Mouse (Mus musculus) kidney, adult 2 months (tissue): Measurements from ENCODE around the gene Sult2b1. TPM values are rescaled to one million over a fixed set of nuclear protein-coding genes. Genes with fewer than 3 reads are reported as not detected.

ENCODE experiments used
- DNase-seq: peaks from one replicate; pipeline ENCODE4 v3.0.0; 2021
- H3K27ac ChIP-seq: fragments of 200-500 bp; 2 replicates; pipeline ENCODE4 v1.5.1; 2012; ENCODE audit warnings: low read depth, low read length, control low read depth, inconsistent platforms; ENCODE audit not compliant: insufficient read depth
- H3K27me3 ChIP-seq: fragments of 200-500 bp; replicated peaks from 2 replicates; pipeline ENCODE4 v1.6.1; 2012; ENCODE audit warnings: mild to moderate bottlenecking, moderate library complexity, low read length, inconsistent platforms; ENCODE audit not compliant: control insufficient read depth, insufficient read depth
- H3K36me3 ChIP-seq: fragments of 200-500 bp; 2 replicates; pipeline ENCODE4 v1.6.1; 2012; ENCODE audit warnings: mild to moderate bottlenecking, moderate library complexity, low read length, inconsistent platforms; ENCODE audit not compliant: control insufficient read depth, insufficient read depth
- H3K4me1 ChIP-seq: fragments of 200-500 bp; 2 replicates; pipeline ENCODE4 v1.6.1; 2011; ENCODE audit warnings: low read length; ENCODE audit not compliant: control insufficient read depth, insufficient read depth
- H3K4me3 ChIP-seq: fragments of 200-500 bp; 2 replicates; pipeline ENCODE4 v1.5.1; 2011; ENCODE audit warnings: mild to moderate bottlenecking, low read depth, low read length, control low read depth; ENCODE audit not compliant: insufficient read depth
- CTCF ChIP-seq: fragments of 200-500 bp; conservative IDR thresholded peaks from 2 replicates; pipeline ENCODE4 v1.5.1; 2011; ENCODE audit warnings: low read depth, mild to moderate bottlenecking, control low read depth, low read length, moderate library complexity, mixed read lengths; ENCODE audit not compliant: insufficient read depth, insufficient read length
- POLR2A ChIP-seq: fragments of 200-500 bp; IDR thresholded peaks from one replicate; pipeline ENCODE4 v1.6.1; 2011; ENCODE audit warnings: low read depth, low read length, control low read depth
- WGBS: fragments of 180-500 bp; shearing (Covaris S2); methylation state at CpG from one replicate; pipeline ENCODE4 v1.1.7; 2018; 5-methylcytosine and 5-hydroxymethylcytosine counted together
- polyA plus RNA-seq: library from polyadenylated mRNA; depleted of rRNA; stranded (reverse); fragments of >200 nt; gene quantifications from 2 replicates; pipeline ENCODE4 v1.2.3, GENCODE M21; 2012

The Sult2b1 gene
- polyA plus RNA-seq, 1 experiment: 6.1 TPM

- peaks cover 11% of the 10 kb centered on the region for H3K4me1 ChIP-seq
- WGBS: 91% methylated on average over 17 of the region's 17 CpGs
- TF ChIP-seq CTCF (no peak), POLR2A (no peak)
Observed at GRCm38 (mm10) chr7:45702809-45703520, 81.5 kb downstream of the Sult2b1 start.

GRCm38 (mm10) chr7:45702316-45702715 lies 82.2 kb downstream of the Sult2b1 start:
- 88% methylated on average over 11 of the region's 11 CpGs for WGBS
- TF ChIP-seq POLR2A: no peak
- TF ChIP-seq CTCF: no peak
- DNase-seq: no peak
- H3K36me3 ChIP-seq: no peaks in the 10 kb centered on the region
- no peak overlapping the region for H3K4me3 ChIP-seq
- H3K27ac ChIP-seq: no peak overlapping the region
- H3K27me3 ChIP-seq: peaks cover 3% of the 10 kb centered on the region; the same call in 1 of the 2 replicates
- peaks cover 8% of the 10 kb centered on the region; the same call in 1 of the 2 replicates for H3K4me1 ChIP-seq

More at GRCm38 (mm10) chr7:45702809-45703520, 81.5 kb downstream of the Sult2b1 start:
- no peak for DNase-seq
- no peaks in the 10 kb centered on the region for H3K36me3 ChIP-seq
- H3K27ac ChIP-seq: no peak overlapping the region
- H3K27me3 ChIP-seq: peaks cover 3% of the 10 kb centered on the region; the same call in 1 of the 2 replicates
- no peak overlapping the region for H3K4me3 ChIP-seq

- no peak for DNase-seq
- Histone ChIP-seq H3K4me1 (peaks cover 7% of the 10 kb centered on the region; the same call in 1 of the 2 replicates), H3K27ac (no peak overlapping the region), H3K27me3 (peaks cover 3% of the 10 kb centered on the region; the same call in 1 of the 2 replicates), H3K36me3 (no peaks in the 10 kb centered on the region), H3K4me3 (no peak overlapping the region)
- TF ChIP-seq POLR2A (no peak), CTCF (no peak)
- WGBS: 88% methylated on average over 11 of the region's 11 CpGs
Observed at GRCm38 (mm10) chr7:45701607-45702006, 82.9 kb downstream of the Sult2b1 start.

GRCm38 (mm10) chr7:45701072-45701471 lies 83.4 kb downstream of the Sult2b1 start:
- DNase-seq: no peak
- H3K27ac ChIP-seq: peak overlapping the region; percentile 9; the same call in 1 of the 2 replicates
- 31% methylated on average over 11 of the region's 11 CpGs for WGBS
- peaks cover 7% of the 10 kb centered on the region; the same call in 1 of the 2 replicates for H3K4me1 ChIP-seq
- peaks cover 3% of the 10 kb centered on the region; the same call in 1 of the 2 replicates for H3K27me3 ChIP-seq
- H3K36me3 ChIP-seq: no peaks in the 10 kb centered on the region
- H3K4me3 ChIP-seq: 0 out of 2 replicates have a peak overlapping the region, but pooled peaks have one; percentile 5
- TF ChIP-seq CTCF (no peak), POLR2A (no peak)

GRCm38 (mm10) chr7:45700301-45701015 lies 84.0 kb downstream of the Sult2b1 start:
- peak; percentile 90 for DNase-seq
- H3K4me3 ChIP-seq: peak overlapping the region; percentile 44

GRCm38 (mm10) chr7:45699523-45700141 lies 84.8 kb downstream of the Sult2b1 start, which contains the start of gene Car11:
Gene Car11 (plus strand): TSS chr7:45699843.
- Histone ChIP-seq H3K4me3 (peak within 1 kb of the TSS; percentile 44), H3K36me3 (no peaks in the 10 kb centered on the region), H3K27me3 (peaks cover 3% of the 10 kb centered on the region; the same call in 1 of the 2 replicates), H3K4me1 (peaks cover 7% of the 10 kb centered on the region; the same call in 1 of the 2 replicates), H3K27ac (no peak within 1 kb of the TSS)
- TF ChIP-seq CTCF (no peak), POLR2A (no peak)
- DNase-seq: no peak
- WGBS: 10% methylated on average over 36 of the region's 36 CpGs

More at GRCm38 (mm10) chr7:45700301-45701015, 84.0 kb downstream of the Sult2b1 start:
- Histone ChIP-seq H3K4me1 (peaks cover 7% of the 10 kb centered on the region; the same call in 1 of the 2 replicates), H3K36me3 (no peaks in the 10 kb centered on the region), H3K27ac (peak overlapping the region; percentile 9; the same call in 1 of the 2 replicates), H3K27me3 (peaks cover 3% of the 10 kb centered on the region; the same call in 1 of the 2 replicates)
- TF ChIP-seq POLR2A (no peak), CTCF (no peak)
- 1% methylated on average over 20 of the region's 20 CpGs for WGBS
